Mouse (Mus musculus): Measurements from ENCODE around the gene Tmcc3. TPM values are rescaled to one million over a fixed set of nuclear protein-coding genes. Genes with fewer than 3 reads are reported as not detected.
"Not testable (repeated sequence)": the region's sequence is repeated elsewhere in the genome, so short reads cannot be mapped to it uniquely, and the experiment has no call there.

The Tmcc3 gene
- total RNA-seq, 2 experiments from 2014 or later = 40.5 to 41.4 TPM

DNA sequence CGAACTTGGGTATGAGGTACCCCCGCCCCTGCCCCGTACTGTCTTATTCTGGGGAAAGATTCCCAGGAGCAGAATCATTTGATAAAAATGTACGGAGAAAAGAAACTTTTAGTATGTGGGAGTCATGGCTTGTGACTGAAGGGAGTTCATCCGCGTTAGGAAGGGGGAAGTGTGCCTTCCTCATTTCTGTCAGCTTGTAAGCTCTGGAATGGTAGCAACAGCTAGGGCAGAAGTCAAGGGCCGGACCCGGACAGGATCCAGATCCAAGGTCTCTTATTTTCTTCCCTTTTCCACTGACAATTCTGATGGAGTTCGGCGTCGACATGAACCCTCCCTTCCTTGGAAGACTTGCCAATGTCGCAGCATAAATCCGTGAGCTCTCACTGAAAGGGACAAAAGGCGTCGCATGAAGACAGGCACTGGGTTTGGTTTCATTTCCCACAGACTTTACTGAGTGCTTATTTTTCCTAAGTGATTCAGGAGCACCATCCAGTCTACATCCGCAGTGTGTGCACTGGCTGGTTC is 193.6 kb downstream of the Tmcc3 start:
- no peak for DNase-seq (ENCODE audit: low spot score in 2 of 2)

DNA sequence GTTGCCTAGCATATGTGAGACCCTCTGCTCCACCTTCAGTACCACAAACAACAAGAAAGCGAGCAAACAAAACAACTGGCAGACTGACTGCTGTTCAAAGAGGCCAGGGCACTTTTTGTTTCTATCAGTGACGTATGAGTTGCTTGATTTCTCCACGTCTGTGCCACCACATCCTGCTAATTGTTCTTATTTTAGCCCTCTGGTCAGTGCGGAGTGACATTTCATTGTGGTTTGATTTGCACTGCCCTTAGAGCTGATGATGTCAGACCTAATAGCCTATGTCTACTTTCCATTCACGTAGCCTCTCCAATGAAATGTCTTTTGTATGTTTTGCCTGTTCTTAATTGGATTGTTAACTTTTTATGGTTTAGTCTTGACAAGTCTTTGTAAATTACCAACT is 197.1 kb downstream of the Tmcc3 start:
- no peak for DNase-seq (ENCODE audit: low spot score in 2 of 2)

DNA sequence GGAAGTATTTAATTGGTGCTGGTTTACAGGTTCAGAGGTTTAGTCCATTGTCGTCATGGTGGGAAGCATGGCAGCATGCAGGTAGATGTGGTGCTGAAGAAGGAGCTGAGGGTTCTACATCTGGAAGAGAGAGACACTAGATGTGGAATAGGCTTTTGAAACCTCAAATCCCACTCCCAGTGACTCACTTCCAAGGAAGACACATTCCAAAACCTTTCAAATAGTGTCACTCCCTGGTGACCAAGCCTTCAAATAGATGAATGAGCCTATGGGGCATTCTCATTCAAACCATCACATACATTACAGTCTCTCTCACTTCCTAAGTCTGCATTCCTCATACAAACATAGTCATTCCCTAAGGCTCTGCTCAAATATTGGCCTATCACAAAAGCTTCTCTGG is 201.0 kb downstream of the Tmcc3 start:
- no peak for DNase-seq (ENCODE audit: low spot score in 2 of 2)

DNA sequence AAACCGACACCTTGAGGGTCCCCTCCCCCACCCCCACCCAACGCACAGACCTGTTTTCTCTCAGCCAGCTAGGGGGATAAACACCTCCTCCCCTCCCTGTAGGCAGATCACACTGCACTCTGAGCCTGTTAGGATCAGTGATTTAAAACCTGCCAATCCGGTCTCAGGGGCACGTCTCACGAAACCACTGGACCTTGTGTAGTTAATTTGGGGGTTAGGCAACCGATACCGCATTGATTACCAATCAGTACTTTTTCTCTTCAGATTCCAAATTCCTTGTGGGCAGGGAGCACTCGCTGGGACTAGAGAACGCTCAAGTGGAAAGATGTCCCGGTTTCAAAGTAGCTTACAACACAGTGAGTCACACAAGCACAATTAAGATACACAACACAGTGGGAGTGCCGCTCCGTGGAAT is 202.3 kb downstream of the Tmcc3 start:
- no peak for DNase-seq (ENCODE audit: low spot score in 2 of 2)

DNA sequence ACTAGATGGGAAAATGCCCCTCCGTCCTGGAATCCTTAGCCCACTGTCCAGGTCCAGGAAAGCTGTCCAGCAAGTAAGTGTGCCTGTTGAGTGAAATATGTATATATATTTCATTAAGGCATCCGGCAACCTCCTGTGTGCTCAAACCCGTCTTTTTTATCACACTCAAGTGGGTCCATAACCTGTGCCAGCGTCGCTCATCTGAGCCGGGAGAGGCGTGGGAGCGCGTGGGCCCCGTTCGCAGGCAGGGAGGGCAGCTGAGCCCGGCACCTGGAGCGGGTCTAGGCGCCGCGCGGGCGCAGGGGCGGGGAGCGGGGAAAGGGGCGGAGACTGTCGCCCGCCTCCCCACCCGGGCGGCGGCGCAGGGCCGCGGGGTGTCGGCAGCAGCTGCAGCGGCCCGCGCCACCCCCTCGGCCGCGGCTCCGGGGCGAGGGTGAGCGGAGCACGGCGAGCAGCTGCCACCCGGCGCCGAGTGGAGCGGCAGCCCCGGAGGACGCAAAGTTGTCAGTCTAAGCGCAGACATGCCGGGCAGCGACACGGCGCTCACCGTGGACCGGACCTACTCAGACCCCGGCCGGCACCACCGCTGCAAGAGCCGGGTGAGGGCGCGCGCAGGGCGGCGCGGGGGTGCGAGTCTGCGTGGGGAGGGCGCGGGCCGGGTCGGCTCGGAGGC is 202.9 kb downstream of the Tmcc3 start:
- DNase-seq (ENCODE audit: low spot score in 2 of 2) = peak; percentile 66 to 68

DNA sequence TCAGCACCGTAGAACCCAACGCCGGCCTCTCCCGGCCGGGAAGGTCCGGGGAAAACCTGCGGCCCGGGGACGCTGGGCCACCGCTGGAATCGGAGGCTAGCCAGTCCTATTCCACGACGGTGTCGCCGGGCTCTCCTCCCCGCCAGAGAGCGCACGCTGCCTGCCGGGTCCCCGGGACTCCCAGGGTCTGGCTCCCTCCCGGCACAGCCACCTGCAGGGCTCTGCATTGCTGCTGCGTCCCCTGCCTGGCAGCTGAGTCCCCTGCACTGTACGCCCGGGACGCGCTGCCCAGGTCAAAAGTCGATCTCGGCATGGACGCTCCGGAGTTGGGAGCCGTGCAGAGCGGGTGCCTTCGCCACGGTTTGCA is 203.4 kb downstream of the Tmcc3 start:
- peak in 1 of 2 experiments; percentile 64 for DNase-seq (ENCODE audit: low spot score in 2 of 2)

DNA sequence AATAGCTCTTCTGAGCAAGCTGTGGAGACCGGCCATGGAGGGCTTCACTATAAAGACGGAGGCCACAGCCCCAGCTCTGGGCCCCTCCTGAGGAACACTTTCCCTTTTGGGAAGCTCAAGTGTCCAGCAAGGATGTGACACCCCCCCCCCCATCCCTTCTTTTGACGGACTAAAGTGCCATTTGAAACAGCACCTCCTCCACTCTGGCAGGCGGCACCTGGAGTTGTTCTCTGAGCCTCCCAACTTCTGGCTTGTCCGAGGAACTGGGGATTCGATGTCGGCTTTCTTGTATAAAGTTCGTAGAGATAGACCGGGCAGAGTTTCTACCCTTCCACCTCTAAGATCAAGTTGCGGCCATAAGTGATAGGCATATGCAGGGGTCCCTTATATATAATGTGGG is 203.8 kb downstream of the Tmcc3 start:
- DNase-seq (ENCODE audit: low spot score in 2 of 2) = no peak

DNA sequence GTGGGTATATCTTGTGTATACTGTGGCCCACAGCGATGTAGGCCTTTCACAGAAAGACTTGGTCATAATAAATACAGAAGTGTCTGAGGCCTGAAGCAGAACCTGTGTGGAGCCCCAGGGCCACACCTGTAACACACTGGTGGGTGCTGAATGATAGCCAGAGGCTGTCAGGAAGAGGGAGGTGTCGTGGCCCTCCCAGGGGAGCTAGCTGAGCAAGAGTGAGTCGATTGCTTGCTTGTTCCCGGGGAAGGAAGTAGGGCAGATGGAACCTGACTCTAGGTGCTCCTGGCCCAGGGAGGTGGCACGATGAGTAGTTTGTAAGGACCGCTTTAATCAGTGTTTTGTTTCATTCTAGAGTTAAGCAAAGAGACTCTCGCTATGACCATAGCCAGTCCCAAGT is 208.1 kb downstream of the Tmcc3 start:
- DNase-seq (ENCODE audit: low spot score in 2 of 2) = no peak

DNA sequence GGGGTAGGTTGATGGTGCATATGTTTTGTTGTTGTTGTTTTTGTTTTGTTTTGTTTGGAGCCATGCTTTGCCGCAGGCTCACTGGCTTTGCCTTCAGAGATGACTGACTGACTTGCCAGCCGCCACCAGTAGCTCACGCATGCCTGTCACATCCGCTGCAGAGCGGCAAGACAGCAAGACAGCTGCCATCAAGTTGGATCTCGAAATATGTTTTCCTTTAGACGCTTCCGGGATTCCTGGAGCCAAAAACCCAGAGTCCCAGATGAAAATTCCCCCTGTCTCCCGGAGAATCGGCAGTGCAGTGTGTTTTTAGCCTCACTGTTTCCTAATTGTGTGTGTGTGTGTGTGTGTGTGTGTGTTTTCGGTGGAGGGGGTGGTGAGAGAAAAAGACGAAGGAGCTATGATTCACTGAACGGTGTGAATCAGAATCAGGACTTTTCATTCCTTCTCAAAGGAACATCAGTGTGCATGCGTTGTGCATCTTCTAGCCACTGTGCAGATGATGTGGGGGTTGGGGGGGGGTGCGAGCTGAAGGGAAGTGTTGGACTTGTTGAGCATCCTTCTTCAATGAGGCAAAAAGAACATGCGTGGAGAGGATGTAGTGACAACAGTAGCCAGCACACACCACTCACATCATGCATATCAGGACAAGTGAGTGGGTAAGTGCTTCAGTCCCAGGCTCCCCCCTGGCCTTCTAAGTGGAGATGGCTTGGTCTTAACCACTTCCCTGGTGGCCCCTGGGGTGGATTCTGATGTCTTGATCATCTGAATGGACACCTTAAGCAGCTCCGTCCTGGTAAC is 208.8 kb downstream of the Tmcc3 start:
- DNase-seq (ENCODE audit: low spot score in 2 of 2) = no peak

DNA sequence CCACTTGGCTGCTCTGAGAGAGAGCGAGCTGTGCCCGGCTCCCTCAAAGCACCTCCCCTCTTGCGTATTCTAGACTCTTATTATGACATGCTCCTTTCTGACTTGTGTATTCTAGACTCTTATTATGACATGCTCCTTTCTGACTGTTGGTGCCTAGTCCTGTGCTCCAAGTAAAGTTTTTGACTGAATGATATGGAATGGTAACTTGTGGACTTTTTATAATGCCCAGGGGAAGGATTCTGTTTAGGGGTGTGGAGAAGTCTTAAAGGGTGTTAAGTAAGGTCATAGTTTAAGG is 209.3 kb downstream of the Tmcc3 start:
- DNase-seq (ENCODE audit: low spot score in 2 of 2) = no peak

DNA sequence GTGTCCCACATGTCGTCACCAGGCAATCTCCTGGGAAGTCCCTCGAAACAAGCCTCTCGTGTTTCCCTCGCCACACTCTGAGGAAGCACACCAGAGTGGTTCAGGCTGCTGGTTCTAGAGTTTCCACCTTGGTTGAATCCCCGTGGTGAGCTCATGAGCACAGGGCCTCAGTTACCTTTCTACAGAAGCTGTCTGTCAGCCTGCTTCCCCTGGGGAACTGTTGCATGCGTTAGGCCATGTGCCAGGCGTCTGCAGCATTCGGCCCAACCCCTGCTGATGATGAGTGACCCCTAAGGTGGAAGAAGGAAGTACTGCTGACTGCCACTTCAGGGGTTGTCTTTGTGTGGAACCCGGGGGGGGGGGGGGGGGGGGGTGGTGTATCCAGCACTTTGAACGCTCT is 210.0 kb downstream of the Tmcc3 start:
- no peak for DNase-seq (ENCODE audit: low spot score in 2 of 2)

DNA sequence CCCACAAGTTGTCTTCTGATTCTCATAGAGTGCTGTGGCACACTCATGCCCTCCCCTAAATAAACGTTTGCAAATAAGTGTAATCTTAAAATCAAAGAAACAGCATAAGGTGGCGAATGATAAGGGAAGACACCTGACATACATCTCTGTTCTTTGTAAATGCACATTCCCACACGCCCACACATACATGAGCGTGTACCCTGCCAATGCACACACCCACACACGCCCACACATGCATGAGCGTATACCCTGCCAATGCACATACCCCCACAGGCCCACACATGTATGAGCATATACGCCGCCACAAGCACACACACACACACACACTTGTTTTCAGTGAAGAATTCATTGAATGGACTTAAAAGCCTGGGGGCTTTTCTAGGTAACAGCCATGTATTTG is 211.5 kb downstream of the Tmcc3 start:
- no peak for DNase-seq (ENCODE audit: low spot score in 2 of 2)

DNA sequence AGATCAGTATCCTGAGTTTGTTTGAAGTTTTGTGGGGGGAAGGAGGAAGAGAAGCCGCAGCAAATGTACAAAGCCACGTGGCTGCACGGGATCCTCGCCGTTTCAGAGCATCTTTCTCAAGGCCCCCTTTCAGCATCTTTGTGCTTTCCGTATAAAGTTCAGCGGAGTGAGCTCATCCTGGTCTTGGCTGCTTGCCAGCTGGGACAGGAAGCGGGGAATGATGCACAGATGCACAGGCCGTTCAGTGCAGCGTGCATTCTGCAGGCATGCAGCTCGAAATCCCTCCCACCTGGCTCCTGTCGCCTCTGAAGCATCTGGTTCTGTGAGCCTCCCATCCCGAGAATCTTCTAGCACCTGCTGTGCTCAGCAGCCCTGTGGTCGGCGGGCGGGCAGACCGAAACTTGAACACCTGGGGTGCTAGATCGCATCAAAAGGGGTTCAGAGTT is 212.0 kb downstream of the Tmcc3 start:
- peak; percentile 70 to 78 for DNase-seq (ENCODE audit: low spot score in 2 of 2)

DNA sequence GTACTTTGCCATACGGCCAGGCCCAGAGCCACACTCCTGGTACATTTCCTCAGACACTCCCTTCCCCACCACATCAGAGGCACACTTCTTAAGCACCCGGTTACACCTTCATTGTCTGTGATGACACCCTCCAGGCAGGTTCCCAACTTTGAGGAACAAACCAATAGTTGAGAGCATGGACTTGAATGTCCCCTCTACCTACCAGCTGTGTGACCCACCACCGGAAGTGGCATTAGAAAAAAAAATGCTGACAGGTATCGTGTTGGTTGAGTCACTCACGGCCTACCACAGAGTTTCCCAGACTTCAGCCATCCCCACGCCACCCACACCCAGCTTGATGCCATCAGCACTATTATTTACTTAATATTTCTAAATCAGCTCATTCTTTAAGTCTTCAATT is 213.2 kb downstream of the Tmcc3 start:
- DNase-seq (ENCODE audit: low spot score in 2 of 2) = no peak

DNA sequence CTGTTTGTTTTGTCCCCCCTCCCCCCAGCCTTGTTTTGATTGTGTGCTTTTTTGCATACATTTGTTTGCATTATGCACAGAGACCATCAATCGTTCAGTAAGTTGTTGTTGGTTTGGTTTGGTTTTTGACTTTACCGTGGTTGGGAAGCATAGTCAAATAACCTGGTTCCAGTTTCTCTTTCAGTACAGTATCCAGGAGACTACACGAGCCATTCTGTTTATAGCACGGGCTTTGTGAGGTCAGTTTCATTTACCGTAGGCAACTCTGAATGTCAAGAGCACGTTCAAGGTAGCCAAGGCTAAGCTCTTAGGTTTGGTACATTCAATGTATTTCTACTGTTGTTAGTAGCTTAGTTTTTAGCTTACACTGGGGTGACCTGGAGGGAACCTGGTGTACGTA is 214.0 kb downstream of the Tmcc3 start:
- no peak for DNase-seq (ENCODE audit: low spot score in 2 of 2)

DNA sequence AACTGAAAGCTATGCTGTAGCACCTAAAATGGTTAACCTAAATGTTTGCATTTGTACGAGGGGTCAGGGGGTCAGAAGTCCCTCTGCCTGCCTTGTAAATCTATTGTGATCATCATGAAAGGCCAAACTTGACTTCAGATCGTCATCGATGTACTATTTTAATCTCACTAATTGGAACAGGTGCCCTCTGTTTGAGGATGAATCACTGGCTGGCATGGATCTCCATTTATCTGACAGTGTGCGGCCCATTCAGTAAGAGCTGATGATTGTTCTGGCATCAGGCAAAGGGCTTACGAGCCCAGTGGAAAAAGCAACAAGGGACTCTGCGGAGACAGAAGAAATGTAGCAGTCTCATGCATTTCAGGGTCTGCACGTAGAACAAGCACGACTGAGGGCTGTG is 215.1 kb downstream of the Tmcc3 start:
- peak in 1 of 2 experiments; percentile 56 for DNase-seq (ENCODE audit: low spot score in 2 of 2)

DNA sequence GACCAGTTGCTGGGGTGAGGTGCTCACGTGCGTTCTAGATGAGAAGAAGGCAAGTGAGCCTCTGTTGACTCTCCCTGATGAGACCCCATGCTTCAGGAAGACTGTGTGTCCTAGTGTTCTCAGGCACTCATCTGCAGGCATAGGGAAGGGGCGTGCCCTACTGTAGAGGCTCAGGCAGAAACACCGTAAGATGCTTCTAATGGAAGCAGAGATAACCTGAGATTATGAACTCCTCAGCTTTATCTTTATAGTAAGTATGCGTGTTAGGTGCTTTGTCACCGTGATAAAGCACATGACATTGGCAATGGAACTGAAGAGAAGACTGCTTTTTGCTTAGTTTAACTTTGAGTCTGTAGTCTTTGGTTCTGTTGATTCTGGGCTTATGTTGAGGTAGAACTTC is 215.5 kb downstream of the Tmcc3 start:
- no peak for DNase-seq (ENCODE audit: low spot score in 2 of 2)

DNA sequence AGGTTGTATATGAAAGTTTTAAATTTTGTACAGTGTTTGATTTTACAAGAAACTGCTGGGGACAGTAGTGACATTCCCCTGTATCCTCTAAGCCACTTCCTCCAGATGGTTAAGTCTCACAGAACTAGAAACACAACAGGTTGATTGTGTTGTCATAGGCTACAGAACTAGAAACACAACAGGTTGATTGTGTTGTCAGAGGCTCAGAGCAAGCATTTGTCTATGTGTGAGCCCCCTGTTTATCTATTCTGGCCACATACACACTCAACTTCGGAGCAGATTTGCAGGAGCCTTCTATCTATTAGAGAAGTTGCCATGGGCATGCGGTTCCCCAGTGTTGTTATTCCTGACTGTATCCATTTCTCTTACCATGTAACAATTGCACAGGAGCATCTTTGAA is 218.3 kb downstream of the Tmcc3 start:
- DNase-seq (ENCODE audit: low spot score in 2 of 2) = no peak

DNA sequence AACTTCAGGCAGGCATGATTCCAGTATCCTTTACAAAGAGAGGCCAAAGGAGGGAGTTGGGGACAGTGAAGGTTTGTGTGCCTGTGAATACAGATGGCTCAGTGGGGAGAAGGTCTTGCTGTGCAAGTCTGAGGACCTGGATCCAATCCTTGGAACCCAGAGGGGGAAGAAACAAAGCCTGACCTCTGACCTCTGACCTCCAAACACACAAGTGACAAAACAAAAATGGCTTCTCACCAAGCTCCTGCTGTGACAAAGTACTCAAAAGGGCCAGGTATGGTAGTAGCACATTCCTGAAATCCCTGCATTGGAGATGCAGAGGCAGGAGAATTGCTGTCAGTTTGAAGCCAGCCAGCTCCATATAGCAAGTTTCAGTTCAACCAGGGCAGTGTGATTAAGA is 219.7 kb downstream of the Tmcc3 start:
- DNase-seq (ENCODE audit: low spot score in 2 of 2) = no peak

DNA sequence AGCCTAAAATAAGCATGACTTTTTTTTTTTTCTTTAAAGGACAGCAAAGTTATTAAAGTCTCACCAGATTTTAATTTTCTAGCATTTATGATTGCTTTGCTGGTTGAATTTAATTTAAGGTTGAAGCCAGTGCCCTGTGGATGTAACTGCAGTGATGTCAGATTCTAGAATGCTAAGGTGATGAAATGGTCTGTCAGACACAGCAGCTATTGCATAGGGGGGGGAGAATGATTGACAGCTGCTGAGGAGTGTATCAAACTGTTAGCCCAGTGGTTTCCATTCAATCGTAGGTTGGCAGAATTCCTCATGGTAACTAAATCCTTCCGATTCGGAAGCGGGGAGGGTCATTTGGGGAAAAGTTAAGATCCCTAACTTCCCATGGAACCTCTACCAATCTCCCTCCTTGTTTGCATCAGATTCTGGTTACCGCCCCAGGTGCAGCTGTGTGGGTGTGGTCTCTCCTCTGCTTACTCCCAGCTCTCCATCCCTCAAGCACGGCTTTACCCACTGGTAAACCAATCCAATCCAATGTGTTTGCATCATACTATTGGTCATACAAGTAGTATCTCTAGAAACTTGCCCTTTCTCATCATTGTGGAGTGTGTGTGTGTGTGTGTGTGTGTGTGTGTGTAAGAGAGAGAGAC is 221.5 kb downstream of the Tmcc3 start:
- no peak for DNase-seq (ENCODE audit: low spot score in 2 of 2)

DNA sequence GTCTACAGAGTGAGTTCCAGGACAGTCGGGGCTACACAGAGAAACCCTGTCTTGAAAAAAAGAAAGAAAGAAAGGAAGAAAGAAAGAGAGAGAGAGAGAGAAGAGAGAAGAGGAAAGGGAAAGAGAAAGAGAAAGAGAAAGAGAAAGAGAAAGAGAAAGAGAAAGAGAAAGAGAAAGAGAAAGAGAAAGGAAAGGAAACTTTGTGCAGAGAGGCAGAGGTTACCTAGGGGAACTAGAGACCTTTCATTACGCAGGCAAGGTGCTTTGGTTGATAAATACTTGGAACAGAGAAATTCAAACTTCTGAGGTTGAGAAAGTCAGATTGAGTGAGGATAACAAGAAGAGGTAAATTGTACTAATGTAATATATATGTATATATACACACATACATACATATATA is 226.9 kb downstream of the Tmcc3 start:
- DNase-seq (ENCODE audit: low spot score in 2 of 2) = not testable (repeated sequence)

DNA sequence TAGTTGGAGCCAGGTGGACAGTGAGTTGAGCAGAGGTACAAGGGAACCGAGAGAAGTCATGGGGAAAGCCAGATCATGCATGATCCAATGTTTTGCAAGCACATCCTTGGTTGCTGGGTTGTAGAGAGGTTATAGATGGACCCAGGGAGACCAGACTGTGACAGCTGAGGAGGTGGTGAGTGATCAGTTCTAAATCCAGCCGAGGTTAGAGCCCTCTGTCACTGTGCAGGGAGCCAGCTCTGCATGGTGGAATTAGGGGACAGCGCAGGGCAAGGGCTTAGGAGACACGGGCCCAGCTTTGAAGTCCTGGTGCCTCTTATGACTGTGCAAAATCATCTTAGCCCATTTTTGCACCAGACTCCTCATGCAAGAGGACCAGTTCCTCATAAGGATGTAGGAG is 228.5 kb downstream of the Tmcc3 start:
- no peak for DNase-seq (ENCODE audit: low spot score in 2 of 2)
